Mouse (Mus musculus) lung, embryonic 14.5 days (tissue): ENCODE data around the gene Bak1. TPM values are rescaled to one million over a fixed set of nuclear protein-coding genes. Genes with fewer than 3 reads are reported as not detected.

Source experiments
- ATAC-seq: fragments of 200-750 bp; cut with Nextera tagmentation; 2 replicates; pipeline ENCODE4 v1.8.0; 2017; ENCODE audit warnings: mild to moderate bottlenecking, moderate TSS enrichment, moderate library complexity; ENCODE audit not compliant: insufficient read depth
- DNase-seq: peaks from one replicate; pipeline ENCODE4 v3.0.0-alpha.2; 2015
- H3K27ac ChIP-seq: fragments of 300-500 bp; sonication (generic); 2 replicates; pipeline ENCODE4 v1.5.1; 2014; ENCODE audit warnings: low read depth, mild to moderate bottlenecking, moderate library complexity
- H3K27me3 ChIP-seq: fragments of 300-500 bp; sonication (generic); 2 replicates; pipeline ENCODE4 v1.6.1; 2014; ENCODE audit warnings: low read length, control low read depth; ENCODE audit not compliant: insufficient read depth
- H3K36me3 ChIP-seq: fragments of 300-500 bp; sonication (generic); 2 replicates; pipeline ENCODE4 v1.6.1; 2014; ENCODE audit warnings: control low read depth; ENCODE audit not compliant: insufficient read depth
- H3K4me1 ChIP-seq: fragments of 300-500 bp; sonication (generic); 2 replicates; pipeline ENCODE4 v1.6.1; 2014; ENCODE audit warnings: antibody characterized with exemption, control low read depth; ENCODE audit not compliant: insufficient read depth
- H3K4me2 ChIP-seq: fragments of 300-500 bp; sonication (generic); 2 replicates; pipeline ENCODE4 v1.6.1; 2014; ENCODE audit warnings: mild to moderate bottlenecking
- H3K4me3 ChIP-seq: fragments of 300-500 bp; sonication (generic); 2 replicates; pipeline ENCODE4 v1.5.1; 2014; ENCODE audit warnings: low read depth, low read length
- H3K9ac ChIP-seq: fragments of 300-500 bp; sonication (generic); 2 replicates; pipeline ENCODE4 v1.6.1; 2014
- H3K9me3 ChIP-seq: fragments of 300-500 bp; sonication (generic); 2 replicates; pipeline ENCODE4 v1.6.1; 2016; ENCODE audit warnings: low read depth, low read length, control low read depth
- CTCF ChIP-seq: IDR thresholded peaks from 2 replicates; pipeline ENCODE4 v1.5.1; 2016; ENCODE audit warnings: antibody characterized with exemption, low read depth
- WGBS: fragments of 180-500 bp; shearing (Covaris S2); extraction: QIAGEN DNeasy Blood & Tissue Kit; methylation state at CpG from one replicate; pipeline ENCODE4 v1.1.7; 2014; 5-methylcytosine and 5-hydroxymethylcytosine counted together
- polyA plus RNA-seq: library from polyadenylated mRNA; unstranded; fragments of >200 nt; fragmentation: Nextera tagmentation; extraction: Ambion mirVana; gene quantifications from 2 replicates; pipeline ENCODE4 v1.2.1, GENCODE M21; 2014

The Bak1 gene
- polyA plus RNA-seq, 1 experiment from 2014 or later: 12.0 TPM

DNA sequence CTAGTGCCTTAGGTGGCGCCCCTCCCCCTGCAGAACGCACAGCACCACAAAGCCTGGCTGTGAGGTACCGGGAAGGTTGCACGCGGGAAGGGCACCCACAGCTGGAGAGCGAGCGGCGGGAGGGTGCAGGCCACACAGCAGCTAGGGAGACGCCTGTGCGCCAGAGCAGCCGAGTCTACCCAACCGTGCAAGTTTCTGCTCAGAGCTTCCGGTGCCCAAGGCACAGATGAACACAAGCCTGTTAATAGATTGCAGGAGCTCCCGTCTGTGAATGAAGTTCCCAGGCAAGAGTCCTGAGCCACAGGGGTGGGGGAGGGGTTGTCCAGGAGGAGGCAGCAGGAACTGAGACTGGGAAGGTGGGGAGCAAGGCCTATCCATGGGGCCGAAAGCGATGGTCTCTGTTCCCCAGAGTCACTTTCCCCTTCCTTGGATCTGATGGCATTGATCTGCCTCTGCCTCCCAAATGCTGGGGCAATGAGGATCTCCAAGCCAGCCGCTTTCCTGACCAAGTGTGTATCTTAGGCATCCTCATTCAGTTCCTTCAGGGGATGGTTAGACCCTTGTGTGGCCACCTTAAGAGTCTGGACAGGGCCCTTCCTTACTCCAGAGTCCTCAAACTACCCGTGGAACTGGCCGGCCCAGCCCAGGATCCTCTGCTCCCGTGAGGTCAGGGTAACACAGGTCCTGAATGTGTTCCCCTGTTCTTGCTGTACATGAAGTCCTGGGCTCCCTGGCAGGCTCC, 11.7 kb upstream of the Bak1 start:
- H3K9ac ChIP-seq: no peak overlapping the region
- no peaks in the 10 kb centered on the region for H3K27me3 ChIP-seq
- peak; percentile 38 for ATAC-seq
- no peaks in the 10 kb centered on the region for H3K9me3 ChIP-seq
- H3K36me3 ChIP-seq: no peaks in the 10 kb centered on the region
- peak overlapping the region; percentile 32; the same call in 1 of the 2 replicates for H3K4me2 ChIP-seq
- WGBS: 18% methylated on average over 20 of the region's 20 CpGs
- no peak for TF ChIP-seq CTCF
- no peak for DNase-seq
- H3K27ac ChIP-seq: 0 out of 2 replicates have a peak overlapping the region, but pooled peaks have one; percentile 33
- H3K4me1 ChIP-seq: peaks cover 17% of the 10 kb centered on the region
- H3K4me3 ChIP-seq: no peak overlapping the region

DNA sequence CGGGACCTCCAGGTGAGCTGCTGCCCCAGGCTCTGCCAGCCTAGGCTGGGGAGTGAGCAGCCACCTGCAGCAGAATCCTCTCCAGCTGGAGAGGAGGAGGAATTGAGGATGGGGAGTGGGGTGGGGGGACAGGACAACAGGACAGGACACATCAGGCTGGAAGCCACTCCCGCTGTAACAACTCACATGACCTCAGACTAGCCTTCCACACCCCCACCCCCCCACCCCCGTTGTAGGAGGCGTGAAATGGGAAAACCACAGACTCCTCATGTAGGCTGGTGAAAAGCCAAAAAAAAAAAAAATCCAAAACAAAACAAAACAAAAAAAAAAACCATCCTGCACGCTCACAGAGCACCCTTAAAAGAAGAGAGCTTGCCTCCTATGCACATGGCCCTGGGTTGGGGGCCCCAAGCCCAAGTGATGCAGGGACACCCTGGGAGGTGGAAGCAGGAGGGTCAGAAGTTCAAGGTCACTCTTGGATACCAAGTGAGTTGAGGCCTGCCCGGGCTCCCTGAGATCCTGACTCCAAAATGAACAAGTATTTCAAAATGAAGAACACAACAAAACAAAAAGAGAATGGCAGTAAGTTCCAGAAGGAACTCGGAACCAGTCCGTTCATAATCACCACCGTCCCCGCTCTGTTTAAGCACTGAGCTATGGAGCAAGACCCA, 10.8 kb upstream of the Bak1 start:
- Histone ChIP-seq H3K27ac (no peak overlapping the region), H3K9ac (no peak overlapping the region)

DNA sequence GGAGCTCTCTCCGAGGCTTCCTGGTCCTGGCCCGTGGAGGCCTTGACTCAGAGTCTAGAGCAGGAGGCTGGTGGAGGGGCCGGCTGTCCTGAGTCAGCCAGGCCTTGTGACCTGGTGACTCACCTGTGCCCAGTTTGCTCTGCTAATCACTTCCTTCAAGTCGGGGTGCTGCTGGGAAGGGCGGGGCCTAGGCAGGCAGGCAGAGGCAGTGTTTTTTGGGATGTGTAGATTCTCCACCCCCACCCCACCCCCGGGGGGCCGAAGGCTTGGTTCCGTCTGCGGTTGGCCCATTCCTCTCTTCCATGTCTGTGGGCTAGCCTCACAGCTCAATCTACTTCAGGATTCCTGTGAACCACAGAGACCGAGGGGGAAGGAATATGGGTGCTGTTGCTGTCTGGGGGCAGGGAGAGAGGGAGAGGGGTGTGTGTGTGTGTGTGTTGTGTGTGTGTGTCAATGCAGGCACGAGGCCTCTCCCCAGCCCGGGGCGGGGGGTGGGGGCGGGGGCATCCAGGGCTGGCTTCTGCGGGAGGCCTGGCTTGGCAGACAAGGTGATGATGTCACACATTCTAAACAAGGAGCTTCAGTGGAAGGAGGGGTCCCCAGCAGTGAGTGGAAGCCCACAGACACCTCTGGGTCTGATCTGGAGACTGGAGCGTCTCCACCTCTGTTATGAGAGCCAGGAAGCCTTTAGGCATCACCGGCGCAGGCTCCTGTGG, 9.7 kb upstream of the Bak1 start:
- WGBS: 28% methylated on average over 18 of the region's 18 CpGs
- Histone ChIP-seq H3K27ac (no peak overlapping the region), H3K4me1 (peaks cover 17% of the 10 kb centered on the region)

More for the DNA sequence above, 10.8 kb upstream of the Bak1 start:
- no peaks in the 10 kb centered on the region for H3K36me3 ChIP-seq
- no peak for DNase-seq
- H3K4me3 ChIP-seq: no peak overlapping the region
- TF ChIP-seq CTCF: no peak
- 69% methylated on average over 10 of the region's 10 CpGs for WGBS
- no peaks in the 10 kb centered on the region for H3K27me3 ChIP-seq
- no peak for ATAC-seq
- no peaks in the 10 kb centered on the region for H3K9me3 ChIP-seq
- H3K4me2 ChIP-seq: no peak overlapping the region
- peaks cover 17% of the 10 kb centered on the region for H3K4me1 ChIP-seq

DNA sequence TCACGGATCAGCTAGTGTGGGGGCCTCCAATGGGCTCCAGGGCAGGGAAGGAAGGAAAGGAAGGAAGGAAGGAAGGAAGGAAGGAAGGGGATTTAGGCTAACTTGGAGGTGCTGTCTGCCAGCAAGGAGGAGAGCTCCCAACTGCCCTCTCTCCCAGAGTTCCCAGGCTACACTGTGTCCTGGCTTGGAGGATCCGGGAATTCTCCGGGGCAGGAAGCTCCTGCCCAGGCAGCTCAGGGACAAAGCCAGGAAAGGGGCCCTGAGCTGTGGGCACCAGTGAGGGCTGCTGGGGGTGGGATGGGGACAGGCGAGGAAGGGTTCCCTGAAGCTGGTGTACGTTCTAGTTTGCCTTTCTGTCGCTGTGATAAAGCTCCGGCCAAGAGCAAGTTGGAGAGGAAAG, 7.7 kb upstream of the Bak1 start:
- H3K27me3 ChIP-seq: no peaks in the 10 kb centered on the region
- no peaks in the 10 kb centered on the region for H3K36me3 ChIP-seq
- no peak overlapping the region for H3K4me2 ChIP-seq
- no peak overlapping the region for H3K9ac ChIP-seq
- peaks cover 17% of the 10 kb centered on the region for H3K4me1 ChIP-seq
- 48% methylated on average over 7 of the region's 7 CpGs for WGBS
- no peak overlapping the region for H3K4me3 ChIP-seq
- no peak for TF ChIP-seq CTCF
- H3K27ac ChIP-seq: peak overlapping the region; percentile 69; the same call in 1 of the 2 replicates
- DNase-seq: no peak
- no peak for ATAC-seq
- H3K9me3 ChIP-seq: no peaks in the 10 kb centered on the region

More for the DNA sequence above, 9.7 kb upstream of the Bak1 start:
- no peaks in the 10 kb centered on the region for H3K9me3 ChIP-seq
- ATAC-seq: no peak
- H3K27me3 ChIP-seq: no peaks in the 10 kb centered on the region
- DNase-seq: no peak
- H3K36me3 ChIP-seq: no peaks in the 10 kb centered on the region
- H3K9ac ChIP-seq: no peak overlapping the region
- H3K4me3 ChIP-seq: no peak overlapping the region
- no peak for TF ChIP-seq CTCF
- H3K4me2 ChIP-seq: no peak overlapping the region

DNA sequence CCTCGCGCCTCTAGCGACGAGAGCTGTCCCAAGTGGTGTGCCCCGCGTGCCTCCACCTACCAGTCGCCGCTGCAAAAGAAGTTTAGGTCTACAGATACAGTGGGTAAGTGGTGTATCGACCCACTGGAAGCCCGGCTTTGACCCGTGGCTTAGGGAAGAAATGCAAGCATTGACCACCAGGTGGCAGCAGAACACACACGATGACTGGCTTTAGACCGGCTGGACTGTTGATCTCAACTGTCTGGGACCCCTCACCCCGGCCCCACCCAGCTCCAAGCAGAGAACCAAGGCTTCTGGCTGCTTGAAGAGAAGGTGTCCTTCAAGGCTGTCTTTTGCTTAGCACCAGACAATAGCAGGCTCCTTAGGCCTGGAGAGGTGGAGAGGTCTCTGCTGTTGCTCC, 4.1 kb upstream of the Bak1 start:
- Histone ChIP-seq H3K27ac (no peak overlapping the region), H3K4me1 (0 out of 2 replicates have a peak, but pooled peaks cover under 1% of the 10 kb centered on the region), H3K9me3 (no peaks in the 10 kb centered on the region), H3K4me2 (peak overlapping the region; percentile 43; the same call in 1 of the 2 replicates), H3K27me3 (no peaks in the 10 kb centered on the region), H3K9ac (no peak overlapping the region), H3K36me3 (no peaks in the 10 kb centered on the region), H3K4me3 (no peak overlapping the region)
- ATAC-seq: peak; percentile 68
- WGBS: 2% methylated on average over 14 of the region's 14 CpGs
- peak; percentile 94 for DNase-seq
- peak; percentile 97 for TF ChIP-seq CTCF

DNA sequence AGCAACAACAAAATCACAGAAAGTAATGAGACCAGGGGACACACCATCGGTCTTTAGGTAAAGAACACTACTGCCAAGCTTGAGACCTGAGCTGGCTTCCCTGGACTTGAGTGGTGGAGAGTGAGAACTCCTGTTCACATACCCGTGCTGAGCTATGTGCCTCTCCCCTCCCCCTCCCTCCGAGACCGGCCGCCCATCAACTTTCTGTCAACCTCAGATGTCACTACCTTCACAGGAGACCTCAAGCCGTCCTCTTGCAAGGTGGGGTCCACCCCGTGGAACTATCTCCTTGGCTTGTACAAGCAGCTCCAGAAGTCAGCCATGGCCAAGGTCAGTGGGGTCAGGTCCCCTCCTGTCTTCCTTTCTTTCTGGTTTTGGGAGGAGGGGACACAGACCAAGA, 3.5 kb upstream of the Bak1 start:
- Histone ChIP-seq H3K4me1 (peaks cover 3% of the 10 kb centered on the region; the same call in 1 of the 2 replicates), H3K27me3 (no peaks in the 10 kb centered on the region), H3K36me3 (no peaks in the 10 kb centered on the region), H3K27ac (no peak overlapping the region), H3K4me2 (no peak overlapping the region), H3K9me3 (no peaks in the 10 kb centered on the region), H3K9ac (no peak overlapping the region), H3K4me3 (no peak overlapping the region)
- ATAC-seq (no peak), DNase-seq (no peak)
- TF ChIP-seq CTCF: no peak
- 49% methylated on average over 7 of the region's 7 CpGs for WGBS

DNA sequence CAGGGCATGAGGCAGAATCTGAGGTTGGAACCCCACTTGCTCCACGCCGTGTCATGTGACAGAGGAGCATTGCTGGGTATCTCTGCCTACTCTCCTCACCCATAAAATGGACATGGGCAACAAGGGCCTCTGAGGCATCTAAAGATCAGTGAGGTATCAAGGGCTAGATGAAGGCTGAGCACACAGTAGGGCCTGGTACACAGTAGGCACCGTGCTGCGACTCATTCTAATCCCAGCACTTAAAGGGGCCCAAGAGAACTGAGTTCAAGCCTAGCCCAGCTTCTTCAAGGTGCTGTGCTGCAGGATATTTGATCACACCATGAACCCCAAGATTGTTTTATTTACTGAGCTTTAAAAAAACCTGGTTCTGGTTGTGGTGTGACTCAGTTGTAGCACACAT, 2.1 kb upstream of the Bak1 start:
- Histone ChIP-seq H3K36me3 (peaks cover 5% of the 10 kb centered on the region), H3K27me3 (no peaks in the 10 kb centered on the region), H3K4me1 (peaks cover 5% of the 10 kb centered on the region; the same call in 1 of the 2 replicates), H3K9ac (no peak overlapping the region), H3K4me2 (no peak overlapping the region), H3K9me3 (no peaks in the 10 kb centered on the region), H3K27ac (no peak overlapping the region), H3K4me3 (no peak overlapping the region)
- TF ChIP-seq CTCF: no peak
- DNase-seq (no peak), ATAC-seq (no peak)
- WGBS: 84% methylated on average over 4 of the region's 4 CpGs
